Mouse (Mus musculus): ENCODE data around the gene Nostrin. TPM values are rescaled to one million over a fixed set of nuclear protein-coding genes. Genes with fewer than 3 reads are reported as not detected.

Gene Nostrin
- polyA plus RNA-seq, 1 experiment from 2014 or later: 5.9 TPM

DNA sequence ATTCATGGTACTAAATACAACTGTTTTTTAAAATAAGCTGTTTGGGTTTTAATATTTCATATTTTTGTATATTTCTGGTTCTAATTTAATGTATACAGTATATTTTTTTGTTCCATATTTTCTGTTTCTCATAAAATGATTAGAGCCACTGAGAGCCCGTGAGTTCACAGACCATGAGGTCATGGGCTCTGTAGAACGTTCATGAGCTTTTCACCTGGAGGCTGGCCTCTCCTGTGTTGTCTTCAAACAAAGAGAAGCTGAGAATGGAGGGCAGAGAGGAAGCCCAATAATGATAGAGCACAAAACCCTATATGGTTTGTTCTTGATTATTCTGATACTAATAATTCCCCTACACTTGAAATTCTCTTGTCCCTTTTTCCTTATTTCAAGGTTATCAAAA is 89.1 kb downstream of the Nostrin start:
- H3K27me3 ChIP-seq (ENCODE audit: control insufficient read depth, insufficient read depth, low read length): no peaks in the 10 kb centered on the region
- H3K4me3 ChIP-seq (ENCODE audit: low read length): no peak overlapping the region
- no peak overlapping the region for H3K9ac ChIP-seq (ENCODE audit: low read depth, low read length)
- WGBS: 65% methylated on average over 2 of the region's 2 CpGs
- no peaks in the 10 kb centered on the region for H3K36me3 ChIP-seq (ENCODE audit: control insufficient read depth, insufficient read depth, low read length)
- H3K9me3 ChIP-seq (ENCODE audit: control insufficient read depth, low read length): no peaks in the 10 kb centered on the region
- H3K4me1 ChIP-seq (ENCODE audit: control insufficient read depth, insufficient read depth, low read length): no peaks in the 10 kb centered on the region
- no peak overlapping the region for H3K4me2 ChIP-seq (replicated peaks; ENCODE audit: low read depth, low read length)
- no peak overlapping the region for H3K27ac ChIP-seq (ENCODE audit: low read depth, low read length)
- ATAC-seq (ENCODE audit: low FRiP score, low TSS enrichment): no peak

DNA sequence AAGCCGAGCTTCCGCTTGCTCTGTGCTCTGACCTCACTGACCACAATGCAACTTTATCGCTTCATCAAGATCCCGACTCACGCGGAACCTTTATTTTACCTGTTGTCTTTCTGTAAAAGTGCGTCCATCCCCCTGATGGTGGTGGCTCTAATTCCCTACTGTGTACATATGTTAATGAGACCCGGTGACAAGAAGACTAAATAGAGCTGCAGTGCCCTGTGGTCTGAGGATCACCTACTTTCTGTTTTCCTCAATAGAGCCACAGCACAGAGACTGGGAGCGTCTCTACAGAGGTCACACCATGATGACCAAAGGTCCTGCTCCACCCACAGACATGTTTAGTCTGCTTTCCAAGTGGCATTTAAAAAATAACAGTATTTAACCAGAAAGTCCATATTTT is 91.3 kb downstream of the Nostrin start:
- ATAC-seq (ENCODE audit: low FRiP score, low TSS enrichment): no peak
- Histone ChIP-seq H3K36me3 (ENCODE audit: control insufficient read depth, insufficient read depth, low read length) (no peaks in the 10 kb centered on the region), H3K4me2 (replicated peaks; ENCODE audit: low read depth, low read length) (no peak overlapping the region), H3K4me3 (ENCODE audit: low read length) (no peak overlapping the region), H3K27ac (ENCODE audit: low read depth, low read length) (no peak overlapping the region), H3K27me3 (ENCODE audit: control insufficient read depth, insufficient read depth, low read length) (no peaks in the 10 kb centered on the region), H3K9me3 (ENCODE audit: control insufficient read depth, low read length) (no peaks in the 10 kb centered on the region), H3K9ac (ENCODE audit: low read depth, low read length) (no peak overlapping the region), H3K4me1 (ENCODE audit: control insufficient read depth, insufficient read depth, low read length) (peaks cover 4% of the 10 kb centered on the region; the same call in 1 of the 2 replicates)
- 90% methylated on average over 9 of the region's 9 CpGs for WGBS

- 88% methylated on average over 6 of the region's 6 CpGs for WGBS
- ATAC-seq (ENCODE audit: low FRiP score, low TSS enrichment): no peak
These were observed 93.0 kb downstream of the Nostrin start for GRCm38 (mm10) chr2:69228635-69229034.

GRCm38 (mm10) chr2:69230137-69230536 is 94.5 kb downstream of the Nostrin start:
- no peak for ATAC-seq (ENCODE audit: low FRiP score, low TSS enrichment)
- Histone ChIP-seq H3K36me3 (ENCODE audit: control insufficient read depth, insufficient read depth, low read length) (no peaks in the 10 kb centered on the region), H3K27ac (ENCODE audit: low read depth, low read length) (no peak overlapping the region), H3K4me2 (replicated peaks; ENCODE audit: low read depth, low read length) (no peak overlapping the region), H3K4me3 (ENCODE audit: low read length) (no peak overlapping the region), H3K9me3 (ENCODE audit: control insufficient read depth, low read length) (no peaks in the 10 kb centered on the region), H3K4me1 (ENCODE audit: control insufficient read depth, insufficient read depth, low read length) (peaks cover 4% of the 10 kb centered on the region; the same call in 1 of the 2 replicates), H3K9ac (ENCODE audit: low read depth, low read length) (no peak overlapping the region), H3K27me3 (ENCODE audit: control insufficient read depth, insufficient read depth, low read length) (no peaks in the 10 kb centered on the region)
- WGBS: 72% methylated on average over 2 of the region's 2 CpGs

More at GRCm38 (mm10) chr2:69228635-69229034, 93.0 kb downstream of the Nostrin start:
- Histone ChIP-seq H3K4me3 (ENCODE audit: low read length) (no peak overlapping the region), H3K9ac (ENCODE audit: low read depth, low read length) (no peak overlapping the region), H3K27me3 (ENCODE audit: control insufficient read depth, insufficient read depth, low read length) (no peaks in the 10 kb centered on the region), H3K36me3 (ENCODE audit: control insufficient read depth, insufficient read depth, low read length) (no peaks in the 10 kb centered on the region), H3K27ac (ENCODE audit: low read depth, low read length) (no peak overlapping the region), H3K9me3 (ENCODE audit: control insufficient read depth, low read length) (no peaks in the 10 kb centered on the region), H3K4me1 (ENCODE audit: control insufficient read depth, insufficient read depth, low read length) (peaks cover 4% of the 10 kb centered on the region; the same call in 1 of the 2 replicates), H3K4me2 (replicated peaks; ENCODE audit: low read depth, low read length) (no peak overlapping the region)

DNA sequence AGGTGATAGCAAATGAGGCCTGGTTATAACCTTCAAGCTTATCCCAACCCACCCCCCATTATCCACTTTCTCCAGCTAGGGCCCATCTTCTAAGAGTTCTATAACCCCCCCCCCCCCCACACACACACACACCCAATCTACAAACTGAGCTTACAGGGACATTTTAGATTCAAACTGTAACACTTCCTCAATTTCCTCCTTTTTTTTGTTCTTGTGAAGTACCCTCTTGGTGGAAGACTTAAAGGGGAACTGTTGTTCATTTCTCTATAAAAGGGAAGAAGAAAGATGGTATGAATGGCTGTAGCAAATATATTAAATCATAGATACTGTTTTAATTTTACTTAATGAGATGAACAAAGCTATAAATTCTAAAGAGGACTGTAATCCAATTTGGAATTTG is 96.5 kb downstream of the Nostrin start:
- Histone ChIP-seq H3K4me3 (ENCODE audit: low read length) (no peak overlapping the region), H3K9me3 (ENCODE audit: control insufficient read depth, low read length) (no peaks in the 10 kb centered on the region), H3K27ac (ENCODE audit: low read depth, low read length) (no peak overlapping the region), H3K4me1 (ENCODE audit: control insufficient read depth, insufficient read depth, low read length) (peaks cover 4% of the 10 kb centered on the region; the same call in 1 of the 2 replicates), H3K36me3 (ENCODE audit: control insufficient read depth, insufficient read depth, low read length) (no peaks in the 10 kb centered on the region), H3K27me3 (ENCODE audit: control insufficient read depth, insufficient read depth, low read length) (no peaks in the 10 kb centered on the region), H3K9ac (ENCODE audit: low read depth, low read length) (no peak overlapping the region), H3K4me2 (replicated peaks; ENCODE audit: low read depth, low read length) (no peak overlapping the region)
- ATAC-seq (ENCODE audit: low FRiP score, low TSS enrichment): no peak

- Histone ChIP-seq H3K9ac (ENCODE audit: low read depth, low read length) (no peak overlapping the region), H3K9me3 (ENCODE audit: control insufficient read depth, low read length) (no peaks in the 10 kb centered on the region), H3K36me3 (ENCODE audit: control insufficient read depth, insufficient read depth, low read length) (no peaks in the 10 kb centered on the region), H3K4me3 (ENCODE audit: low read length) (no peak overlapping the region), H3K4me2 (replicated peaks; ENCODE audit: low read depth, low read length) (no peak overlapping the region), H3K27ac (ENCODE audit: low read depth, low read length) (no peak overlapping the region), H3K4me1 (ENCODE audit: control insufficient read depth, insufficient read depth, low read length) (peaks cover 9% of the 10 kb centered on the region; the same call in 1 of the 2 replicates), H3K27me3 (ENCODE audit: control insufficient read depth, insufficient read depth, low read length) (no peaks in the 10 kb centered on the region)
- 80% methylated on average over 5 of the region's 5 CpGs for WGBS
- ATAC-seq (ENCODE audit: low FRiP score, low TSS enrichment): no peak
These were observed 99.5 kb downstream of the Nostrin start for GRCm38 (mm10) chr2:69234976-69235678.

Other genes with a start within 250 kb of the Nostrin start
- gene Spc25, start 70.4 kb downstream of the Nostrin start, polyA plus RNA-seq (2014; fragmentation: Nextera tagmentation; extraction: Ambion mirVana): 268 and 319 TPM in 2 replicates
- gene G6pc2, start 75.3 kb downstream of the Nostrin start, polyA plus RNA-seq (2014; fragmentation: Nextera tagmentation; extraction: Ambion mirVana): 3.8 and 5.0 TPM in 2 replicates
- not detected in 2 replicates for gene Abcb11, start 206.8 kb downstream of the Nostrin start, polyA plus RNA-seq (2014; fragmentation: Nextera tagmentation; extraction: Ambion mirVana)
- gene Dhrs9, start 244.6 kb downstream of the Nostrin start, polyA plus RNA-seq (2014; fragmentation: Nextera tagmentation; extraction: Ambion mirVana): not detected in 2 replicates

Data from kidney, embryonic 14.5 days (tissue).